Mouse (Mus musculus) hematopoietic stem cell, adult 5-6 weeks (primary cell): ENCODE measurements around the gene Notch2. TPM values are rescaled to one million over a fixed set of nuclear protein-coding genes. Genes with fewer than 3 reads are reported as not detected.

Experiments
- ATAC-seq, 2 experiments: fragments of 125-278 bp in 1 of 2; replicated peaks in 1 of 2; 2 replicates each; pipeline ENCODE4 v1.8.0; 2016 to 2017; ENCODE audit warnings: inconsistent platforms in 2 of 2, mild to moderate bottlenecking in 2 of 2, moderate number of reproducible peaks in 2 of 2, low read depth in 1 of 2, moderate TSS enrichment in 1 of 2; ENCODE audit not compliant: low FRiP score in 2 of 2, poor library complexity in 2 of 2, severe bottlenecking in 2 of 2, insufficient read depth in 1 of 2, low TSS enrichment in 1 of 2
- total RNA-seq: library from RNA; stranded (forward); fragments of 172-1452, 232-1000 nt; gene quantifications from 2 replicates; pipeline ENCODE4 v1.2.3, GENCODE M21; 2017

Notch2 gene
- total RNA-seq, 1 experiment from 2014 or later: 46.6 TPM

GRCm38 (mm10) chr3:98020431-98021229 lies 7.3 kb downstream of the Notch2 start:
- peak; percentile 18 to 43; a peak in 3 of 4 replicates for ATAC-seq

DNA sequence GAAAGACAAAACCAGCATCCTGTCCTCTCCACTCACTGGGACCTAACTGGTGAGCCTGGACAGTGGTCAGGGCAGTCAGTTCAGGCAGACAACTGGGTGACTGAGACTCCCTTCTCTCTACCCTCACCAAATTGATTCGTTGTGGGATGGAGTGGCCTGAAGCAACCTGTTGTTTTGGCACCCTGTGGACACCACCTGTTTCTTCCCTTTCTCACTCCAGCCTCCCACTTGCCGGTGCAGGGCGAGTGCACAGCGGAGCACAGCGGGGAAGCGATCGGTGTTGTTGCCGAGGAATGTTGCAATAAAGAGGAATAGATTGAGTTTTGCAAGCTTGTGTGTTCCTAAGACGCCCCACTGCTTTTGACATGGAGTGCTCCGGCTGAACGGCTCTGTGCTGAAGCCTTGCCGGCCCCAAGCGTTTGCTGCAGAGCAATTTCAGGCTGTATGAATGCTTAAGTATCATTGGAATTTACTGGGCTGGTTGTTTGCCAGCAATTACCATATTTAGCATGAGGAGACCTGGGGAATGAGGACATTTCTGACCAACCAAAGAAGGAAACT lies 11.0 kb downstream of the Notch2 start:
- peak; percentile 13 to 34; a peak in 2 of 4 replicates for ATAC-seq

- peak; percentile 67 to 68 for ATAC-seq
Observed at GRCm38 (mm10) chr3:98025521-98025920, 12.2 kb downstream of the Notch2 start.

GRCm38 (mm10) chr3:98025921-98026880 lies 12.9 kb downstream of the Notch2 start:
- 0 out of 4 replicates have a peak, but pooled peaks of 1 of the 2 experiments have one; percentile 9 for ATAC-seq

- ATAC-seq: peak; percentile 8 to 25; a peak in 2 of 4 replicates
Observed at GRCm38 (mm10) chr3:98027371-98027774, 14.0 kb downstream of the Notch2 start.

DNA sequence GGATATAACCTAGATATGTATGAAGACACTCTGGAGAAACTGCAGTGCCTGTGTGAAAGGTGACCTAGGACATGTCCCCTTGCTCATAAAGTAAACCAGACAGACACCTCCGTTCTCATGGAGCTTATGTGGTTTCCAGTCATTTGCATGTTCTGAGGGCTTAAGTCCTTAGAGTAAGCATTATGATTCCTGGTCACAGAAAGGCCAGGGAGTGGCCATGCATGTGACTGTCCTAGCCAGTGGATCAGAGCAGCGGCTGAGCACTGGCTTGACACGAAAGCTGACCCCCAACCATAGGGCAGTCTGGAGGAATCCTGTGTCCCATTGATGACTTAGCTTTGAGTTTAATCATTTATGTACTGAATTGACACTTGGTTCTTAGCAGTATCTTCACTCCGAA lies 14.7 kb downstream of the Notch2 start:
- ATAC-seq: no peak

- ATAC-seq: no peak
Observed at GRCm38 (mm10) chr3:98028936-98029335, 15.6 kb downstream of the Notch2 start.

- peak; percentile 35 to 50 for ATAC-seq
Observed at GRCm38 (mm10) chr3:98031104-98031503, 17.8 kb downstream of the Notch2 start.

- ATAC-seq: peak in 1 of 2 experiments; percentile 39; a peak in 1 of 4 replicates
Observed at GRCm38 (mm10) chr3:98032191-98032590, 18.9 kb downstream of the Notch2 start.

DNA sequence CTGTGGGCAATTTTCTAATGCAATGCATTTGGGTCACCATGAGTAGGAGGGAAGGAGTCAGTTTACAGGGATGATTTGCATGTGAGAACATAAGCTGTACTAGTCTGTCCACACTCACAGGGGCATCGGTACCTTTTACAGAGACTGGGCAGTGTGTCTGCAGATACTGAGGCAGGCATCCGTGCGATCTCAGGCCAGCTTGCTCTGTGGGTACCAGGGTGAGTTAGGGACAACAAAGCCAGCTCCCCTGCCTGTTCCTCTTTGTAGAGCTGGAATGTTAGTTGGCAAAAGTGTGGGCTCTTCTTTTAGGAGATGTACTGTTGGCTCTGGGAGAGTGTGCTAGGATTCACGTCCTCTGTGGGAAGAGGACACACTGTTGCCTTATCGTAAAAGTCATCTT lies 19.6 kb downstream of the Notch2 start:
- ATAC-seq: no peak

- ATAC-seq: peak; percentile 22 to 35; a peak in 2 of 4 replicates
Observed at GRCm38 (mm10) chr3:98034622-98035593, 21.6 kb downstream of the Notch2 start.

DNA sequence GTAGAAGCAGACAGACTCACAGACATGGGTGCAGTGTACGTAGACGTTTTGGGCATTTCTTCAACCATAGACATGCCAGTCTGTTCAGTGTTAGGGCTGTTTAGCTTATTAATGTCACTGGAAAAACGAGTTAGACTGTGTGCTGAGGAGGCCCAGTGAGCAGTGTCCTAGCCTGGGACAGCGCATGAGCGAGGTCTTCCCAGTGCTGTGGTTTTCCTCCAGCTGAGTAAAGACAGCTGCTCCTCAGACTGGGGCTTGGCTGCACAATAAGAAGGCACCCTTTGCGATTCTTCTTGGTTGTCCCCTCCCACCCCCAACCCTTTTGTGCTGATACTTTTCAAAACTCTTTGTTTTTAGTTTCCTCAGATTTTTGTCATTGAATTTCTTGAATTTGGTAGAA lies 22.8 kb downstream of the Notch2 start:
- no peak for ATAC-seq

- no peak for ATAC-seq
Observed at GRCm38 (mm10) chr3:98037151-98037550, 23.8 kb downstream of the Notch2 start.

GRCm38 (mm10) chr3:98038658-98039057 lies 25.3 kb downstream of the Notch2 start:
- no peak for ATAC-seq

DNA sequence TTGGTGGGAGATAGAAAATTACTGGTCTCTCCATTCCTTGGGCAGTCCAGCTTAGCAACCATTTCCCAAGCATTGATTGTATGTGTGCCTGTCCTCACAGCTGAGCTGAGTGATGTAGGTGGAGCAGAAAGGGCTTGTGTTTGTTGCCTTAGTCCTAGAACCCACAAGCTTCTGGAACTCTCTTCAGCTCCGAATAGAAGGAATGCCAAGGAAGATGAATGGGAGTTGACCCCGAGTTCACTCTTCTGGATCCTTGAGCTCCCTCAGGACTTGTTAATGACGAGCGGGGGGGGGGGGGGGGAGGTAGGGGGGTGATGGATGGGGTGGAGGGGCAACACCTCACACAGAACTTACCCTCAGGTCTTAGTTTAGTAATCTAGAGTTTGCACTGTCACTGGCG lies 25.9 kb downstream of the Notch2 start:
- no peak for ATAC-seq

GRCm38 (mm10) chr3:98039666-98040456 lies 26.5 kb downstream of the Notch2 start:
- ATAC-seq: 0 out of 4 replicates have a peak, but pooled peaks of 1 of the 2 experiments have one; percentile 25
